Mouse (Mus musculus): ENCODE data around the gene Hbq1a. TPM values are rescaled to one million over a fixed set of nuclear protein-coding genes. Genes with fewer than 3 reads are reported as not detected.

The Hbq1a gene
- total and polyA plus RNA-seq, 3 experiments: 0.29 to 0.46 TPM; not detected in 1

DNA sequence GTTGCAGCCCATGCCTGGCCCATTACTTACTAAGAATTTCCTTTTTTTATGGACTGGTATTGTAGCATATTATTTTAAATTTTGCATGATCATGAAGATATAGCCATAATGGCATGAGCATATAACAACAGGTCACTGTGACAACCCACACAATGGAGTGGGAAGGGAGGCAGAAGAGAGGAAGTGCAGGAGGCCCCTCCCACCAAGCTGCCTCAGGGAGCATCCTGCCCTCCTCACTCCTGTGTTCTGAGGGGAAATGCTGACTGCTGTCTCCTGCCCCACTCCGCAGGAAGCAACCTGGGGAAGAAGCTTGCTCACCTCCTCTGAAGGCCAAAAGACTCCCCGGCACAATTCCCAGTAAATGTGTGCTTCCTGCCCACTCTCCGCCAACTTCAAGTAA is 10.1 kb downstream of the Hbq1a start:
- H3K79me2 ChIP-seq (ENCODE audit: control insufficient read depth, insufficient read depth, low read length, poor library complexity): no peaks in the 10 kb centered on the region
- H3K9ac ChIP-seq (ENCODE audit: control insufficient read depth, low read depth, low read length, poor library complexity, severe bottlenecking): no peak overlapping the region
- H3K27ac ChIP-seq (ENCODE audit: control insufficient read depth, low read depth, low read length): no peak overlapping the region
- no peaks in the 10 kb centered on the region for H3K36me3 ChIP-seq (ENCODE audit: control insufficient read depth in 1 of 2, insufficient read depth in 2 of 2, low read length in 2 of 2)
- peaks cover 0 to 3% of the 10 kb centered on the region in 2 experiments; a peak in 2 of 4 replicates for H3K27me3 ChIP-seq (ENCODE audit: control insufficient read depth in 1 of 2, insufficient read depth in 2 of 2, low read length in 2 of 2)
- TF ChIP-seq EP300 (IDR thresholded peaks at IDR 0.05; ENCODE audit: low read depth in 1 of 2, low read length in 2 of 2) (no peak), GABPA (IDR thresholded peaks at IDR 0.05; ENCODE audit: low read depth, low read length) (no peak), E2F4 (IDR thresholded peaks at IDR 0.05; ENCODE audit: borderline replicate concordance, low read depth, low read length) (no peak), ZC3H11A (IDR thresholded peaks at IDR 0.05; ENCODE audit: low read depth, low read length) (no peak), MAZ (IDR thresholded peaks at IDR 0.05; ENCODE audit: low read depth, low read length) (no peak), ETS1 (IDR thresholded peaks at IDR 0.05; ENCODE audit: low read depth, low read length) (no peak), MYB (IDR thresholded peaks at IDR 0.05; ENCODE audit: low read depth, low read length) (no peak), MYC (IDR thresholded peaks at IDR 0.05; ENCODE audit: low read depth, low read length) (no peak), RAD21 (IDR thresholded peaks at IDR 0.05; ENCODE audit: low read depth, low read length) (no peak), KAT2A (conservative IDR thresholded peaks at IDR 0.05; ENCODE audit: low read depth, low read length) (no peak), POLR2A (IDR thresholded peaks at IDR 0.05; ENCODE audit: control insufficient read depth in 1 of 2, insufficient read depth in 1 of 2, low read depth in 1 of 2, low read length in 2 of 2, poor library complexity in 1 of 2) (no peak), HCFC1 (IDR thresholded peaks at IDR 0.05; ENCODE audit: low read depth, low read length) (no peak), POLR2AphosphoS2 (IDR thresholded peaks at IDR 0.05; ENCODE audit: low read length) (no peak), TBP (IDR thresholded peaks at IDR 0.05; ENCODE audit: low read depth, low read length) (no peak), MXI1 (IDR thresholded peaks at IDR 0.05; ENCODE audit: low read depth, low read length) (no peak)
- peak; percentile 33 for DNase-seq (ENCODE audit: low read depth, low spot score)
- no peaks in the 10 kb centered on the region for H3K9me3 ChIP-seq (replicated peaks; ENCODE audit: insufficient read depth, low read length)
- no peaks in the 10 kb centered on the region; a peak in 1 of 4 replicates for H3K4me1 ChIP-seq (ENCODE audit: control insufficient read depth in 1 of 2, insufficient read depth in 2 of 2, low read length in 2 of 2)
- no peak overlapping the region for H3K4me3 ChIP-seq (ENCODE audit: control insufficient read depth in 1 of 2, insufficient read depth in 1 of 2, low read depth in 2 of 2, low read length in 2 of 2)

DNA sequence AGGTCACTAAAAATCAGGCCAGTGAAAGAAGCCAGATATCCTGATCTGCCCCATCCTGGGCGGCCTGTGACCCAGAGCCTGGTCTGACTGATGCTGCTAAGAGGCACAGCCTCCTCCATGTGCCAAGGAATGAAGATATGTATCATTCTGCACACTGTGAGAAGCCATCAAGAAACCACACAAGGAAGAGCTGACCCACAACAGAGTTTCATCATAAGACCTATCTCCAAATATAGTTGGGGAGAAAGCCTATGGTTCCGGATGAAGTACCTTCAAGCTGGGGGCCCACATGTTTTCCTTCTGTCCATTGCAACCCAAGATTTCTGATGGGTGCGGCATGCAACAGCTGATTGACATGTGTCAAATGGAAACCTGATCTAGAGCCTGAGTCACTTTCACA is 16.1 kb downstream of the Hbq1a start:
- Histone ChIP-seq H3K79me2 (ENCODE audit: control insufficient read depth, insufficient read depth, low read length, poor library complexity) (no peaks in the 10 kb centered on the region), H3K9ac (ENCODE audit: control insufficient read depth, low read depth, low read length, poor library complexity, severe bottlenecking) (no peak overlapping the region), H3K27me3 (ENCODE audit: control insufficient read depth in 1 of 2, insufficient read depth in 2 of 2, low read length in 2 of 2) (peaks cover 0 to 13% of the 10 kb centered on the region in 2 experiments; a peak in 3 of 4 replicates), H3K4me1 (ENCODE audit: control insufficient read depth in 1 of 2, insufficient read depth in 2 of 2, low read length in 2 of 2) (peaks cover 0 to 3% of the 10 kb centered on the region in 2 experiments; a peak in 2 of 4 replicates), H3K4me3 (ENCODE audit: control insufficient read depth in 1 of 2, insufficient read depth in 1 of 2, low read depth in 2 of 2, low read length in 2 of 2) (no peak overlapping the region), H3K9me3 (replicated peaks; ENCODE audit: insufficient read depth, low read length) (no peaks in the 10 kb centered on the region), H3K27ac (ENCODE audit: control insufficient read depth, low read depth, low read length) (no peak overlapping the region), H3K36me3 (ENCODE audit: control insufficient read depth in 1 of 2, insufficient read depth in 2 of 2, low read length in 2 of 2) (no peaks in the 10 kb centered on the region; a peak in 1 of 4 replicates)
- DNase-seq (ENCODE audit: low read depth, low spot score): no peak
- TF ChIP-seq POLR2A (IDR thresholded peaks at IDR 0.05; ENCODE audit: control insufficient read depth in 1 of 2, insufficient read depth in 1 of 2, low read depth in 1 of 2, low read length in 2 of 2, poor library complexity in 1 of 2) (no peak), UBTF (IDR thresholded peaks at IDR 0.05; ENCODE audit: borderline replicate concordance, insufficient read depth, low read depth, low read length) (no peak), ZKSCAN1 (IDR thresholded peaks at IDR 0.05; ENCODE audit: low read depth, low read length) (no peak), MYB (IDR thresholded peaks at IDR 0.05; ENCODE audit: low read depth, low read length) (no peak), E2F4 (IDR thresholded peaks at IDR 0.05; ENCODE audit: borderline replicate concordance, low read depth, low read length) (no peak), USF2 (IDR thresholded peaks at IDR 0.05; ENCODE audit: borderline replicate concordance in 1 of 2, insufficient read depth in 1 of 2, low read depth in 1 of 2, low read length in 2 of 2) (no peak), SIN3A (IDR thresholded peaks at IDR 0.05; ENCODE audit: low read length) (no peak), BHLHE40 (IDR thresholded peaks at IDR 0.05; ENCODE audit: borderline replicate concordance, low read depth, low read length) (no peak), TAL1 (IDR thresholded peaks at IDR 0.05; ENCODE audit: low read length) (no peak), ZNF384 (IDR thresholded peaks at IDR 0.05; ENCODE audit: low read depth, low read length) (no peak), GABPA (IDR thresholded peaks at IDR 0.05; ENCODE audit: low read depth, low read length) (no peak), MAX (IDR thresholded peaks at IDR 0.05; ENCODE audit: low read length) (no peak), ZMIZ1 (IDR thresholded peaks at IDR 0.05; ENCODE audit: low read depth, low read length) (no peak), HCFC1 (IDR thresholded peaks at IDR 0.05; ENCODE audit: low read depth, low read length) (no peak), EP300 (IDR thresholded peaks at IDR 0.05; ENCODE audit: low read depth in 1 of 2, low read length in 2 of 2) (no peak), RCOR1 (IDR thresholded peaks at IDR 0.05; ENCODE audit: low read depth, low read length) (no peak)

All from MEL (cell line).